Mouse (Mus musculus): Measurements from ENCODE around the gene Rassf6.

Rassf6 gene

GRCm38 (mm10) chr5:90568338-90568737 is 72.1 kb downstream of the Rassf6 start:
- DNase-seq (ENCODE audit: low spot score in 2 of 2): no peak

DNA sequence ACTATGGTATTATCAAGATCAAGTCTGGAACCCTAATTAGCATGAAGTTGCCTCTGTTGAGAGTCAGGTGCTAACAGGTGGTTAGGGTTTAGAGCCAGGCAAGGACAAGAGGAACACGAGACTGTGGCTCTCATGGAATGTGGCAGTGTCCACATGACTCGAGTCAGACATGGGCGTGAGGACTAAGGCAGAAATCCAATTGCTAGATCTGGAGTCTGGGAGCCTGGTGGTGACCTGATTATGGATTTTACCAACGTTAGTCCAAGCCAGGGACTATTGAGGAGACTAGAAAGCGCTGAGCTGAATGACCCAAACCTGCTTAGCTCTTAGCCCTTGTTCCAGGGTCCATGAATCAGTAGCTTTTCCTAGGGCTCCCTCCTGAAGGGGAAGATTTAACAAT is 72.7 kb downstream of the Rassf6 start:
- DNase-seq (ENCODE audit: low spot score in 2 of 2): no peak

DNA sequence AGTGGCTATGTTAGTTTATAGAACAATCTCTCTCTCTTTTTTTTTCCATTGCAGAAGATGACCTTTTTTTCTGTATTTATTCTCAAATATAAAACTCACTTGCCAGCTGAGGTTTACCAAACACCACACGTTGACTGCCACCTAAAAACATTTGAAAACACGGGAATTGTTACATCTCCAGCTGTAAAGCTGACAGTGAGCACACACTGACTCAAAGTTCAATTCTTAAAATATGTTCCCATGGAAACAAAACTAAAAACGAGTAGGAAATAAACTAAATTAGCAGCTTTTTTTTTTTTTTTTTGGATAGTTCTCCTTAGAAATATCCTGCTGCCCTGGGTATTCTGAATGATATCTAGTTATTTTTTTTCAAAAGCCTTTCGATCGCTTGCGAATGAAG is 75.3 kb downstream of the Rassf6 start:
- no peak for DNase-seq (ENCODE audit: low spot score in 2 of 2)

GRCm38 (mm10) chr5:90564161-90564560 is 76.3 kb downstream of the Rassf6 start:
- DNase-seq (ENCODE audit: low spot score in 2 of 2): peak in 1 of 2 experiments; percentile 32

GRCm38 (mm10) chr5:90562880-90563279 is 77.6 kb downstream of the Rassf6 start:
- no peak for DNase-seq (ENCODE audit: low spot score in 2 of 2)

DNA sequence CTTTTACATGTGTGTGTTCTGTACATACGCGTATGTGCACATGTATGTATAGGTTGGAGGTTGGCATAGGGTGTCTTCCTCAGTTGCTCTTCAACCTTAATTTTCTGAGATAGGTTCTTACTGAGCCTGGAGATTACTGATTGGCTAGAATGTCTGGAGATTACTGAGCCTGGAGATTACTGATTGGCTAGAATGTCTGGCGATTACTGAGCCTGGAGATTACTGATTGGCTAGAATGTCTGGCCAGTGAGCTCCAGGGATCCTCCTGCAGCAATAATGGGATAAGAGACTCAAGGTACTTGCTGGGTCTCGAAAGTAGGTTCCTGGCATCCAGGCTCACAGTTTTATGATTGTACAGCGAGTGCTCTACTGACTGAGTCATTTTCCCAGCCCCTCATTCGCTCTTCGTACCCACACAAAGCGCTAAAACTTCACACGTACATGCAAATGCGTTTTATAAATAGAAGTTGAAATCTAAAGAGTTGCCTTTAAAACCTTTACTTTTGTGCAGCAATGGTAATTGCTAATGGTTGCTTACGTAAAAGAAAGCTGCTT is 78.7 kb downstream of the Rassf6 start:
- peak; percentile 25 to 62 for DNase-seq (ENCODE audit: low spot score in 2 of 2)

DNA sequence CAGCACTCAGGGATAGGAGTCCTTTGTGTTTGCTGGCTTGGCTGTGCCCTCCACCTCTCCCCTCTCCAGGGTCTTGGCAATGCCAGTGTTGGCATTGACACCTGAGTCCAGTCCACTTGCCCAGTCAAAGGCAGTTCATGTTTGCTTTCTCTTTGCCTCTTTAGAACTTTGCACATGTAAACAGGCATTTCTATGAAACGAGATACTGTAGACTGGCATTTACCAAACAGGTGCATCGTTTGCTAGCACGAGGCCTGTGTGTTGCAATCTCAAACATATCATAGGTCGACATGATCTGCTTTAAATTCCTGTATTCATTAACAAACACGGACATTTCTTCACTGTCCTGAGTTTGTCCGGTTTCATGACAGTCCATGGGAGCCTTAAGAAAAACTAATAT is 79.7 kb downstream of the Rassf6 start, which contains the start of gene 5830473C10Rik:
TSS of gene 5830473C10Rik (plus strand) at position 365 of the 400 bp plus-strand sequence.
- no peak for DNase-seq (ENCODE audit: low spot score in 2 of 2)

DNA sequence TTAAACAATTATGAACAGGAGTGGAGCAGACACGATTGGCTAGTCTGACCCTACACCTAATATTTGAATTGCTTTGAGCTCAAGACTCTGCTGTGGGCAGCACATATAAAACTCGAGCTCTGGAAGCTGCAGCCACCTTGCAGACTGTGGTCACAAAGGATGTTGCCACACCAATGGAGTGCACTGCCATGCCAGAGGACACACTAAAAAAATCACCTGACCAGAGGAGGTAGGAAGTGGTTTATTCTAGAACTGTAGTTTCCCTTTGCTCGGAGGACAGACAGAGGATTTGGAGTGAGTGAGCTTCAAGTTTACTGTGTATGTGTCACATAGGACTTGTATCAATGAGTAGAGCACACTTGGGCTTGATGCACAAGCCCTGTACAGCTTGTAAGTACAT is 84.4 kb downstream of the Rassf6 start:
- DNase-seq (ENCODE audit: low spot score in 2 of 2): no peak
